Mouse (Mus musculus) kidney, postnatal 36 days (tissue): Measurements from ENCODE around the gene D630045J12Rik.

Experiments
- DNase-seq, 2 experiments: peaks; one replicate each; pipeline ENCODE4 v3.0.0; 2021 to 2022; ENCODE audit warnings: mixed read lengths in 2 of 2

The D630045J12Rik gene

DNA sequence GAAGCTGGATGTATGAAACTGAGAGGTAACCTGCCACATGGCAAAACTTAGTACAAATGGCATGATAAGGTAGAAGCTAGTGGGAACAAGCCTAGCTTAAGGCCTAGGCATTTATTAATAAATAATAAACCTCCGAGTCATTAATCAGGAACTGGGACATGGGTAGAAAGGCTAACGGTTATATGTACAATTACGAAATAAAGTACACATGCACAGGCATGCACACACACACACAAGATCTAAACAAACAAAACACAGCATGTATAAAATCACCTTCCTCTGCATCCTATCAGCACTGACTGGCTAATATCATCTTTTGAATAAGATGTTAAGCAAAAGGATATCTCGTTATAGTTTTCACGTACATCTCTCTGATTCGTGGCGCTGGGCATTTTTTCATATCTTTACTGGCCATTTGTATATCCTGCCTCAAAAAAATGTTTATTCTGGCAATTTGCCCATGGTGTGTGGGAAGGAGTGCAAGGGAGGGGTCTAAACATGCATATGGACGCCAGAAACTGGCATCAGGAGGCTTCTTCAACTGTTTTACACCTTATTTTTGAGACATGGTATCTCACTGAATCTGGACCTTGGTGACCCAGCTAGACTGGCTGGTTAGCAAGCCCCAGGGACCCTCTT lies 67.4 kb downstream of the D630045J12Rik start:
- DNase-seq, result no peak

DNA sequence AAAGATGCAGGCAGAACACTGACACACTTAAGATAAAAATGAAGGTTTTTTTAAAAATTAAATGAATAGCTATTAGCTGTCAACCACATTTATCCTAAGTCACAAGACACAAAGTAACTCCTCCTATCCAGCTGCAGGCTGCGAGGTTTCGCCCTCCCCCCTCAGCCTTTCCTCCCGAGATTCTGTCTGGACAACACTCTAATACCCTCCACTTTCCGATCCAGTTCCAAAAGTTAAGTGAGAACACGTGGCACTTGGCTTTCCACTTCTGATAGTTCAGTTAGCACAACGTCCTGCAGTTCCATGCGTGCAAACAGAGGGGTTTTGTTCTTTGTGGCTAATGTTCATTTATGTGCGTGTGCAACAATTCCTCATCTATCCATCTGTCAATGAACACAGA lies 69.0 kb downstream of the D630045J12Rik start:
- DNase-seq, result no peak

- DNase-seq, result no peak
These were observed 72.0 kb downstream of the D630045J12Rik start for GRCm38 (mm10) chr6:38181756-38182318.

DNA sequence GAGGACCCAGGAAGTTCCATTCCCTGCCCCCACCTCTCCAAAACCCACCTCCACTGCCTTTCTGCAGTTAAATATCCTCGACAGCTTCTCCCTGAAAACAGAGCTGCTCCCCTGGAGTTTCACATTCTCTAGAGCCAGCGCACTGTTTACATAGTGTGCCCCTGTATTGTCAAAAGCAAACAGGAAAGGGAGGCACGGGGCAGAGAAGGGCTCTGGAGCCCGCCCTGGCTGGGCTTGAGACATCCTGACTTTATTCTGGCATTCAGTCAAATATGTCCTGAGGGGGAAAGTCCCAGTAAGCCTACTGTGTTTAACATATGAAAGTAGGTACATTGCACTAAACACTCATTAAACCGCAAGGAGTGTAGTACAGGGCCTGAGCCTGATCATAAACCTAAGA lies 73.1 kb downstream of the D630045J12Rik start:
- DNase-seq, result no peak

GRCm38 (mm10) chr6:38165385-38165784 lies 88.4 kb downstream of the D630045J12Rik start:
- DNase-seq, result no peak

- DNase-seq, result no peak
These were observed 89.1 kb downstream of the D630045J12Rik start for GRCm38 (mm10) chr6:38164705-38165104.

- DNase-seq, result no peak
These were observed 90.8 kb downstream of the D630045J12Rik start for GRCm38 (mm10) chr6:38162825-38163504.

- DNase-seq, result no peak
These were observed 93.3 kb downstream of the D630045J12Rik start for GRCm38 (mm10) chr6:38160556-38160955.

DNA sequence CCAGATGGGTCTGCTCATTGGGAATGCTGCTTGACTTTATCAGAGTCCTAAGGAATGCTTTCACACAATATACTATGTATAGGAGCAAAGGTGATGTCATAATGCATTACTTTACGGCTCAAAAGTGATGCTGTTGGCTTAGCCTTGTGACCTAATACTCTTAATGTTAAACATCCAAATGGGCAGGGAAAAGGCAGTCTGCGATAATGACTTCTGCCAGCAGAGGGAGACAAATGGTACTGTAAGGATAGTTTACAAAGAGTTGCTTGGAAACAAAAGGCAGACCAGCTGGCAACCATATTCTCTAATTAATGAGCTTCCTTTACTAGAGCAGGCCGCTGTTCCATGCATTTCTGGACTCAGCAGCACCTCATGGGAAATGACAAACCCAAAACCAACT lies 93.7 kb downstream of the D630045J12Rik start:
- peak; percentile 89 to 94 for DNase-seq

DNA sequence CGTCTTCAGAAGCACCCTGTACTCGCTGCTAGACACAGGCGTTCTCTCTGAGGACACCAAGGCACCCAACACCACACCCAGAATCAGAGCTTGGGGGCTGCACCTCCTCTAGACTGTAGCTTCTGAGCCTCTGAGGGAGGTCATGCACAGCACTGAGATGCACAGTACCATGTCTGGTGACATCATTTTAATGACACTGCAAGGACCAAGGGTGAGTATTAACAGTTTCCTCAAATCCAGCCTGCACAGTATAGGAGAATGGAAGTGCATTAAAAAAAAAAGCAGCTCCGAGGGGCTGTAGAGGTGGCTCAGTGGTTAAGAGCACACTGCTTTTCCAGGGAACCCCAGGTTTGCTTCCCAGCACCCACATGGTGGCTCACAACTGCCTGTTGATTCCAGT lies 94.2 kb downstream of the D630045J12Rik start:
- no peak for DNase-seq

GRCm38 (mm10) chr6:38157925-38158324 lies 95.9 kb downstream of the D630045J12Rik start:
- no peak for DNase-seq

DNA sequence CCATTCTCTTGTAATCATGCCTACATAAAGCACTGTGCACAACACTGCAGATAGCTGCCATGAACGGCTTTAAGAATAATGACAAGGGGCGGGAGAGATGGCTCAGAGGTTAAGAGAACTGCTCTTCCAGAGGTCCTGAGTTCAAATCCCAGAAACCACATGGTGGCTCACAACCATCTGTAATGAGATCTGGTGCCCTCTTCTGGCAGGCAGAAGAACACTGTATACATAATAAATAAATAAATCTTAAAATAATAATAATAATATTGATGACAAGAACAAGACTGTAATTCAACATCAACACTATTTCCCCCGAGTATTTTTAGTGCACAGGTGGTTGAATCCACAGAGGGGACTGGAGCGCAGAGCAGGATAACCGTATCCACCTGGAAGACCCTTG lies 97.6 kb downstream of the D630045J12Rik start:
- no peak for DNase-seq

DNA sequence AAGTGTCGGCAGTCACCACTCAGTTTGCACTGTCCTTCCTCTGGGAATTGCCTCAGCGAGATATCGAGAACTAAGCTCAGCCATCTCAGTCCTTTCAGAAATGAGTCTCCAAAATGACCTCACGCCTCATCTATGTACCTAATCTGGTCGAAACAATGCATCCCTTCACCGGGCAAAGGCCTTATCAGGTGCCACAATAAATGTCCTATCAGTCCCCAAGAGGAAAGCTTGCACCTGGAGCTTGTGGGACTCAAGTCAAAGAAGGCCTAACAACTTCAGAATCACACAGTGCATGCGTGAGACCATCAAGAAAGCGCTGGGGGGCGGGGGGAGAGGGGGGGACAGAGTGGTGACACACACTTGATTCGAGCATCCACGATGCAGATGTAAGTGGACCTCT lies 101.5 kb downstream of the D630045J12Rik start:
- no peak for DNase-seq

- DNase-seq, result no peak
These were observed 104.3 kb downstream of the D630045J12Rik start for GRCm38 (mm10) chr6:38149483-38149882.

DNA sequence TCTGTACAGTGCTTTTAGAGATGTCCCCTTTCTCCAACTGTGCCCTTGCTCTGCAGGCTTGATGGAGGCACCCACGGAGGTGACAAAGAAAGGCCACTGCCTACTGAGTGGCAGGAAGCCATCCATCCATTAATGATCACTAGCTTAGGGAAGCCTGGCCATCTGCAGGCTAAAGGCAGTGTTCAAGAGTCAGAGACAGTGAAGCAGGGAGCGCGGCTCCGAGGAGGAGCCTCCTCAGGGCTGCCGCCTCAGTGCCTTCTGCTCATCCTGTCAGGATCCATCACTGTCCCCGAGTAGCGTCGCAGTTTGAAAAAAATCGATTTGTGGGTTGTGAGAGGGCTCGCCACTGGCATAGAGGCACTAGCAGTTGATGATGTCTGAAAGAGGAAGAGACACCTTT lies 105.2 kb downstream of the D630045J12Rik start:
- no peak for DNase-seq

DNA sequence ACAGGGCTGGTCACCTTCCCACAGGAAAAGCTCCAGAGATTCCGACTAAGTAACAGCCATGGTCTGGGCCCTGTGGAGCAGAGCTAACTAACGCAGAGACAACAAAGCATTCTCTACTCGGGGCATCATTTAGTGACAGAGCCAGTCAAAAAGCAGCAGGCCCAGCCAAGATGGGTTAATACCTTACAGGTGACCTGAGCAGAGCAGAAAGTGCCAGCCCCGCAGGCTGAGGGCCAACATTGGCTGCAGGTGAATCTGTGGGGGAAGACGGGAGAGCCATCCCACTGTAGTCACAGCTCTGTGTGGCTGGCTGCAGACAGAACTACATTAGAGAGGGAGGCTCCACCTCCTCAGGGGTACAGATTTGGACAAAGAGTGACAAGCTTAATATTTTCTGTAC lies 106.5 kb downstream of the D630045J12Rik start:
- DNase-seq, result peak; percentile 73 to 76

GRCm38 (mm10) chr6:38145463-38146065 lies 108.2 kb downstream of the D630045J12Rik start:
- peak; percentile 69 for DNase-seq

DNA sequence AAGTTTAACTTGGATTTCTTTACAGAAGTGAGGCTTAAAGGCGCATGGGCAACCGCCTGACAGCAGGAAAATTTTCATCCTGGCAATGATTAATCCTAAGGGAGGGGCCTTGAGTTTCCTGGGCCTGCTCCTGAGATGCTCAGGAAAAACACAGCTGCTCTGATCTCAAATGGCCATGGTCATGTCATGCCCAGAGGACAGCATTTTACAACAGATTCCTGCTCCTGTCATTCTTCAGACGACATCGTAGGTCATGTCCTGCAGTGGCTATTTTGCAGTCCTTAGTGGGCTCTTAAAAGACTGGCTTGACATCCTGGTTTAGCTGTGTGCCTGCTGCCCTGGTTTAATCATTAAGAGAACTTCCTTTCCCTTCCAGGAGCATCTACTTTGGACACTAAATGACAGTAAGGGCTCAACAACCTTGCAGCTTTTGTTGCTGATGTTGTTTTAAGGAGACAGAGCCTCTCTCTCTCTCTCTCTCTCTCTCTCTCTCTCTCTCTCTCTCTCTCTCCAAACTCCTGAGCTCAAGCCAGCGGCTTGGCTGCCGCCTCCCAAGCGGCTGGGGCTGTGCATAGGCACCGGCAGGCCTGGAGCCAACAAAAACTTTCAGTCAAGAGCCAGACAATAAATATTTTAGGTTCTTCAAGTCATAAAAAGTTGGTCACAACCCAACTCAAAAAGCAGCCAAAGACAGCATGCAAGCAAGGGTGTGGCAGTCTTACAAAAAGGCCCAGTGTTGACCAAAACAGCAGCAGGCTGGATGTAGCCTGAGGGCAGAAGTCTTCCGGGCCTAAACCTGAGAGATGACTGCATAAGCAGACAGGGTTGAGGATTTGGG lies 109.4 kb downstream of the D630045J12Rik start:
- DNase-seq, result peak; percentile 79 to 86

DNA sequence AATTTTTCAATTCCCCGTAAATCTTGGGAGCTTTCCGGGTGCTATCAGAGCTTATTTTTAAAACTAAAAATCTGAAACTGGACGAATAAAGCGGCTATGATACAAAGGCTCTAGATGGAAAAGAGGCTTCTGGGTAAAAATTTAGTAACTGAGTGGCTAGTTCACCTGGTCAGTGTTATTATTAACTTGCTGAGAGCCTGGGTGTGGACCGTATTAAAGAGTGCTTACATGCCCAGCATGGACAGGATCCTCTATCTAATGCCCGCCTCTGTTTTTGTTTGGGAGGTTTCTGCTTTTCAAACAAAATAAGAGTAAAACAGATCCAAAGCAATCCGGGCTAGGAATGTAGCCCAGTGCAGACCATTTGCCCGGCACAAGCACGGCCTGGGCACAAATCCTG lies 113.4 kb downstream of the D630045J12Rik start:
- peak in 1 of 2 experiments; percentile 64 for DNase-seq

- DNase-seq, result no peak
These were observed 114.7 kb downstream of the D630045J12Rik start for GRCm38 (mm10) chr6:38139086-38139485.

DNA sequence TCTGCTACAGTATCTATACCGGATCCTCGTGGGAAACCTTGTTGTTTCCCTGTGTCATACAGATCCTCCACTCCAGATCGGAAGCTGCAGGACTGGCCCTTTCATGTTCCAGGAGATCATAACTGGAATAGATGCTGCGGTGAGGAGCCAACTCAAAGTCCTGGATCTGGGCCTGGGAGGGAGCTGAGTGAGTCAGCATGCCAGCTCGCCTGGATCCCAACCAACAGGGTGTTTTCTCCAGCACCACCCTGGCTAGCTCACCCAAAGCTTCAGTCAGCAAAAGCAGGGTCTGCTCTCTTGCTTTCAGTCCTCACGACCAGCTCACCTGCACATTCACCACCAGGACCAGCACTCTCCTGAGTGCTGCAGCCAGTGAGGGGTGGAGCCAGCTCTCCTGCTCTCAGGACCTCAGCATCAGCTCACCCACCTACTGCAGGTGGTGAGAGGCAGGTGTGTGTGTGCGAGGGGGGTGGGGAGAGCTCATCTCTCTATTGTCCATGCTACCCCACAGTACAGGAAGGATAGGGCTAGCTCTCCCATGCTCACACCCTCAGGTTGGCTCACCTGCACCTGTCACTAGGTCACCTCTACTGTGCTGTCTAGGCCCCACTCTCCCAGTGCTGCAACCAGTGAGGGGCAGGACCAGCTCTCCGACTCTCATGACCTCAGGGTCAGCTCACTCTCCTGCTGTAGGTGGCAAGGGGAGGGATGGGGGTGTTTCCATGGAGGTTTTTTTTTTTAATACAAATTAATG lies 118.8 kb downstream of the D630045J12Rik start:
- DNase-seq, result peak; percentile 54 to 60

DNA sequence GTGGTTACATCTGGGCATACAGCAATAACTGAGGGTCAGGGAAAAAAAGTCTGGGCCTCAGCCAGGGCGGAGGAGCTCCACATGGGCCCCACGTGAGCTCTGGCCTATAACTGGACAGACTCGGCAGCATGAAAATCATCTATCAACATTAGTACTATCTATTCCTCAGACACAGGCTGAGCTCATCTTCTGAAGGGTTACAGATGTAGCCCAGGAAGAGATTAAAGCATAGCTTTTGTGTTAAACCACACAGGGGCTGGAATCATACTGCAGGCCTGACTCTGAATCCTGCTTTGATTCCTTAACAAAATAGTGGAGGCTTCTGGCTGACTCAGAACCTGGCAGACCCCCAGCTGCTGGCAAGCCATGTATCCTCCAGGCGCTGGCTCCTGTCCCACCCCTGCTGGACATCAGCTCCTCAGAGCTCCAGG lies 122.0 kb downstream of the D630045J12Rik start:
- peak; percentile 72 to 81 for DNase-seq
